Mouse (Mus musculus) bone marrow, adult 2 months (tissue): ENCODE results near the gene Car4. TPM values are rescaled to one million over a fixed set of nuclear protein-coding genes. Genes with fewer than 3 reads are reported as not detected.

Experiments used
- H3K27ac ChIP-seq: fragments of 200-500 bp; 2 replicates; pipeline ENCODE4 v1.5.1; 2012; ENCODE audit warnings: low read depth, mild to moderate bottlenecking, control low read depth, inconsistent platforms, low read length; ENCODE audit not compliant: control insufficient read depth, poor library complexity, insufficient read depth
- H3K4me1 ChIP-seq: fragments of 200-500 bp; 2 replicates; pipeline ENCODE4 v1.6.1; 2011; ENCODE audit warnings: low read length; ENCODE audit not compliant: control insufficient read depth, insufficient read depth
- H3K4me3 ChIP-seq: fragments of 200-500 bp; replicated peaks from 2 replicates; pipeline ENCODE3; 2011; ENCODE audit warnings: mild to moderate bottlenecking, low read depth, low read length, control low read depth; ENCODE audit not compliant: control insufficient read depth
- CTCF ChIP-seq: fragments of 200-500 bp; IDR thresholded peaks from 2 replicates; pipeline ENCODE4 v1.5.1; 2011; ENCODE audit warnings: low read length, control low read depth; ENCODE audit not compliant: control insufficient read depth, insufficient read depth
- POLR2A ChIP-seq: fragments of 200-500 bp; IDR thresholded peaks from 2 replicates; pipeline ENCODE4 v1.6.1; 2011; ENCODE audit warnings: low read depth, mild to moderate bottlenecking, control low read depth, low read length, borderline replicate concordance; ENCODE audit not compliant: control insufficient read depth
- WGBS: fragments of 180-500 bp; shearing (Covaris S2); methylation state at CpG from one replicate; pipeline ENCODE4 v1.1.7; 2018; 5-methylcytosine and 5-hydroxymethylcytosine counted together
- polyA plus RNA-seq: library from polyadenylated mRNA; stranded (reverse); fragments of >200 nt; gene quantifications from 2 replicates; pipeline ENCODE4 v1.2.4, GENCODE M21; 2011; ENCODE audit warnings: low replicate concordance; ENCODE audit not compliant: missing spikeins, insufficient read depth, insufficient read length

Gene Car4
- polyA plus RNA-seq, 1 experiment = not detected

DNA sequence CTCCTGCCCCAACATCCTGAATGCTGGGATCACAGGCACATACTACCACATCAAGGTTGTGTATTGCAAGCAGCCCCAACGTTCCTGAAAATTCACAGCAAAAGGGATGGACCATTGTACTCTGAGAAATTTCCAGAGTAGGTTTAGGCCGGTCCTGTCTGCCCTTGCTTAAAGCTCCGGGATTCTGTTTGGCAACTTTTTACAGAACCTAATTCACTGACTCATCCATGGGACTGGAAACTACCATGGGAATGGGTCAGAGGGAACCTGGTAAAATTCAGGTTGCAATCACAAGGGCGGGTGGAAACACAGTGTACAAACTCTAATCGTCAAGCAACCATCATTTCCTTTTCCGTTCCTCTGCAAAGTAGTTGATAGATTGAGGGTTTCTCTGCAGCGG, 37.6 kb upstream of the Car4 start:
- Histone ChIP-seq H3K4me1 (no peaks in the 10 kb centered on the region; the same call in 1 of the 2 replicates), H3K27ac (no peak overlapping the region), H3K4me3 (no peak overlapping the region)
- TF ChIP-seq POLR2A (no peak), CTCF (no peak)
- 48% methylated on average over 7 of the region's 7 CpGs for WGBS

DNA sequence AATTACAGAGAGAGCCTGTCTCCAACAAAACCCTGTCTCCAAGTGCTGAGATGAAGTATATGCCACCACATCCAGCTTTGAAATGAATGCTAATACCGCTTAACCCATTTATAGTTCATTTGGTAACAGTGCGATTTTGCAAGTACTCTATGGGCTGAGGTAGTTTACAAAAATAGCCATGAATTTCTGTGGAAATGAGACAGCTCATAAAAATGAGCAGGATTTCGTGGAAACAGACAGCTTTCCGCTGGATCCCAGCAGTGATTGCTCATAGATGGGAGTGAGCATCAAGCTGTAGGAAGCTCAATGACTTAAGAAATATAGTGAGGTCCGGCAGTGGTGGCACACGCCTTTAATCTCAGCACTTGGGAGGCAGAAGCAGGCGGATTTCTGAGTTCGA, 36.6 kb upstream of the Car4 start:
- Histone ChIP-seq H3K4me1 (no peaks in the 10 kb centered on the region; the same call in 1 of the 2 replicates), H3K4me3 (no peak overlapping the region), H3K27ac (no peak overlapping the region)
- 79% methylated on average over 8 of the region's 8 CpGs for WGBS
- TF ChIP-seq POLR2A = no peak
- TF ChIP-seq CTCF = no peak

- H3K4me1 ChIP-seq = peaks cover 8% of the 10 kb centered on the region; the same call in 1 of the 2 replicates
- TF ChIP-seq POLR2A (no peak), CTCF (no peak)
- 26% methylated on average over 6 of the region's 6 CpGs for WGBS
- H3K4me3 ChIP-seq = no peak overlapping the region
- H3K27ac ChIP-seq = no peak overlapping the region
These were observed 25.3 kb upstream of the Car4 start for GRCm38 (mm10) chr11:84932261-84932660.

GRCm38 (mm10) chr11:84939508-84940053, 18.0 kb upstream of the Car4 start:
- no peak overlapping the region for H3K27ac ChIP-seq
- TF ChIP-seq POLR2A (no peak), CTCF (no peak)

GRCm38 (mm10) chr11:84940140-84940539, 17.4 kb upstream of the Car4 start:
- 74% methylated on average over 10 of the region's 10 CpGs for WGBS

More at GRCm38 (mm10) chr11:84939508-84940053, 18.0 kb upstream of the Car4 start:
- no peaks in the 10 kb centered on the region for H3K4me1 ChIP-seq
- no peak overlapping the region for H3K4me3 ChIP-seq
- WGBS = 65% methylated on average over 8 of the region's 8 CpGs

GRCm38 (mm10) chr11:84943948-84944347, 13.6 kb upstream of the Car4 start:
- no peak overlapping the region for H3K4me3 ChIP-seq
- no peak overlapping the region for H3K27ac ChIP-seq
- no peak for TF ChIP-seq CTCF
- no peak for TF ChIP-seq POLR2A
- H3K4me1 ChIP-seq = peaks cover 2% of the 10 kb centered on the region
- 2% methylated on average over 15 of the region's 15 CpGs for WGBS

More at GRCm38 (mm10) chr11:84940140-84940539, 17.4 kb upstream of the Car4 start:
- no peaks in the 10 kb centered on the region for H3K4me1 ChIP-seq
- no peak overlapping the region for H3K27ac ChIP-seq
- H3K4me3 ChIP-seq = no peak overlapping the region
- no peak for TF ChIP-seq CTCF
- TF ChIP-seq POLR2A = no peak

DNA sequence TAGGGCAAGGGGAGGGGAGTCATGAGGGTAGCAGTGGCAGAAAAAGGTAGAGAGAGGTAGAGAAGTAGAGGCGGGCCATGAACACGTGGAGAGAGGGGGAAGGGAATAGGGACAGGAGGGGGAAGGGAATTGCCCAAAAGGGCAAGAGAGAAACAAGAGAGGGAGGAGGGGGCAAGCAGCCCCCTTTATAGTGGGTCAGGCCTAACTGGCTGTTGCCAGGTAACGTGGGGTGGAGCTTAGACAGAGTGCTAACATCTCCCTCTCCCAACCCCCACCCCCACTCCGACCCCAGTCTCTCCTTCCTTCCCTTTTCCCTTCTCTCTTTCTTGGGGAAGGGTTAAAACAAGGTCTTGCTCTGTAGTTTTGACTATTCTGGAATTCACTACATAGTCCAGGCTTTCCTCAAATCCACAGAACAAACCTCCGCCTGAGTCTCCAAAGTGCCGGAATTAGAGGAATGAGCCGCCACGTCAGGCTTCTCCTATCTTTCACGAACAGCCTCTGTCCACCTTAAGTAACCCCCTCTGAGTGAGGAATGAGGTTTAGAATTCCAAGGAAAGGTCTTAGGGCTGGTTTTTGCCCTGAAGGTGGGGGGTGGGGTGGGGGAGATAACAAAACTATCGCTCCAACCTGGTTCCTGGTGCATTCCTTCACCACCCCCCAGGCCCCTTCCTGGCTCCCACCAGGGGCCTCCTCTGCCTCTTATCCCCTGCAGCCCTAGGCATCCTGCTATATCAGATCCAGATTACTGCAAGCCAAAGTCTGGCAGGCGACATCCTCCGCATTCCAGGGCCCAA, 12.7 kb upstream of the Car4 start:
- Histone ChIP-seq H3K4me3 (no peak overlapping the region), H3K27ac (no peak overlapping the region), H3K4me1 (peaks cover 3% of the 10 kb centered on the region)
- TF ChIP-seq POLR2A (no peak), CTCF (no peak)
- 12% methylated on average over 12 of the region's 12 CpGs for WGBS

GRCm38 (mm10) chr11:84945841-84946240, 11.7 kb upstream of the Car4 start:
- Histone ChIP-seq H3K4me1 (peaks cover 3% of the 10 kb centered on the region), H3K4me3 (no peak overlapping the region), H3K27ac (no peak overlapping the region)
- TF ChIP-seq CTCF (no peak), POLR2A (no peak)
- WGBS = 58% methylated on average over 3 of the region's 3 CpGs
